Mouse (Mus musculus) spleen, adult 2 months (tissue): ENCODE results near the gene Leap2. TPM values are rescaled to one million over a fixed set of nuclear protein-coding genes. Genes with fewer than 3 reads are reported as not detected.

Source experiments
- DNase-seq, 2 experiments: peaks; one replicate each; pipeline versions ENCODE4 v3.0.0 to v3.0.0-alpha.2; 2012 to 2021; ENCODE audit warnings: low spot score in 2 of 2, low read depth in 1 of 2
- H3K27ac ChIP-seq: fragments of 200-500 bp; 2 replicates; pipeline ENCODE4 v1.5.1; 2012; ENCODE audit warnings: low read length, inconsistent platforms; ENCODE audit not compliant: insufficient read depth
- H3K27me3 ChIP-seq: fragments of 200-500 bp; 2 replicates; pipeline ENCODE4 v1.6.1; 2012; ENCODE audit warnings: mild to moderate bottlenecking, moderate library complexity, low read length, inconsistent platforms; ENCODE audit not compliant: control insufficient read depth, insufficient read depth
- H3K36me3 ChIP-seq: fragments of 200-500 bp; 2 replicates; pipeline ENCODE4 v1.6.1; 2012; ENCODE audit warnings: mild to moderate bottlenecking, low read length, inconsistent platforms; ENCODE audit not compliant: control insufficient read depth, insufficient read depth
- H3K4me1 ChIP-seq: fragments of 200-500 bp; 2 replicates; pipeline ENCODE4 v1.6.1; 2011; ENCODE audit warnings: inconsistent platforms; ENCODE audit not compliant: control insufficient read depth, insufficient read depth, insufficient read length
- H3K4me3 ChIP-seq: fragments of 200-500 bp; 2 replicates; pipeline ENCODE4 v1.5.1; 2011; ENCODE audit warnings: mild to moderate bottlenecking, inconsistent platforms; ENCODE audit not compliant: insufficient read depth, insufficient read length; ENCODE audit errors: extremely low read depth
- CTCF ChIP-seq: fragments of 200-500 bp; IDR thresholded peaks from 2 replicates; pipeline ENCODE4 v1.5.1; 2011; ENCODE audit warnings: mild to moderate bottlenecking, inconsistent platforms; ENCODE audit not compliant: insufficient read depth, insufficient read length, insufficient replicate concordance; ENCODE audit errors: extremely low read depth
- POLR2A ChIP-seq: fragments of 200-500 bp; IDR thresholded peaks from 2 replicates; pipeline ENCODE4 v1.6.1; 2011; ENCODE audit warnings: low read depth, low read length, inconsistent platforms
- WGBS: fragments of 180-500 bp; shearing (Covaris S2); methylation state at CpG from one replicate; pipeline ENCODE4 v1.1.7; 2018; 5-methylcytosine and 5-hydroxymethylcytosine counted together
- polyA plus RNA-seq: library from polyadenylated mRNA; depleted of rRNA; stranded (reverse); fragments of >200 nt; gene quantifications from 2 replicates; pipeline ENCODE4 v1.2.3, GENCODE M21; 2012; rRNA removed

The Leap2 gene
- not detected in 2 replicates for polyA plus RNA-seq

DNA sequence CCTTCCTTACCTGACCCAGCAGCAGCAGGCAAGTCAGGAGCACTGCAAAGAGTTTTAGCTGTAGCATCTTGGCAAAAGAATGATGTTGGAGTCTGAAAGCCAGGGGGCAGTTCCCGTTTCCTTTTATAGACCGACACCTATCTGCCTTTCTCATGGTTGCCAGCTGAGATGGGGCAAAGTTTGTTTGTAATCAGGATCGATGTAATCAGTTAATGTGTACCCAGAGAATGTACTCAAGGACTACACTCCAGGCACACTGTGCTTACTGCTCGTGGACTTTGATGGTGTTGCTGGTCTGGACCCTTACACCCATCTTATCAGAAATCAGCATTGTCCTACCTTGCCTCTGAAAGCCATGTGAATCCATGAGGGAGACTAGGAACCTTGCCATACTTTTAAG lies at the start of gene Leap2:
TSS of gene Leap2 (minus strand) at position 135 of the 400 bp plus-strand sequence.
- Histone ChIP-seq H3K4me3 (no peak within 1 kb of the TSS), H3K27ac (no peak within 1 kb of the TSS), H3K4me1 (no peaks in the 10 kb centered on the region), H3K36me3 (peaks cover 4% of the 10 kb centered on the region), H3K27me3 (no peaks in the 10 kb centered on the region)
- no peak for DNase-seq
- TF ChIP-seq CTCF = no peak
- TF ChIP-seq POLR2A = no peak
- 87% methylated on average over 4 of the region's 4 CpGs for WGBS

DNA sequence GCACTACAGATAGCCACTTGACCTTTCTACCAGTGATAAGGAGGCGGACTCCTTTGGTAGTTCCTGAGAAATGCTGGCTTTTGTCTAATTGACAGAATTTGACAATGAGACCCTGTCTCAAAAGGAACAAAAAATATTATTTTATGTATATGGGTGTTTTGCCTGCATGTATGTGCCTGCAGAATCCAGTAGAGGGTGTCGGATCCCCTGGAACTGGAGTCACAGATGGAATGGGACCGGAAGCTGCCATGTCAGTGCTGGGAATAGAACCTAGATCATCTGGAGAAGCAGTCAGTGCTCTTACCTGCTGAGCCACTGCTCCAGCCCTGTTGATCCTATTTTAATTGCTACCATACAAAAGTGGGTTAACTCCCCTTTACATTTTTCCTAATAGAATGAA lies 49.7 kb upstream of the Leap2 start:
- H3K27ac ChIP-seq = no peak overlapping the region
- no peak for DNase-seq
- H3K27me3 ChIP-seq = peaks cover 4% of the 10 kb centered on the region; the same call in 1 of the 2 replicates
- WGBS = 86% methylated on average over 3 of the region's 3 CpGs
- no peaks in the 10 kb centered on the region for H3K4me1 ChIP-seq
- no peaks in the 10 kb centered on the region for H3K36me3 ChIP-seq
- no peak overlapping the region for H3K4me3 ChIP-seq
- TF ChIP-seq POLR2A = no peak

DNA sequence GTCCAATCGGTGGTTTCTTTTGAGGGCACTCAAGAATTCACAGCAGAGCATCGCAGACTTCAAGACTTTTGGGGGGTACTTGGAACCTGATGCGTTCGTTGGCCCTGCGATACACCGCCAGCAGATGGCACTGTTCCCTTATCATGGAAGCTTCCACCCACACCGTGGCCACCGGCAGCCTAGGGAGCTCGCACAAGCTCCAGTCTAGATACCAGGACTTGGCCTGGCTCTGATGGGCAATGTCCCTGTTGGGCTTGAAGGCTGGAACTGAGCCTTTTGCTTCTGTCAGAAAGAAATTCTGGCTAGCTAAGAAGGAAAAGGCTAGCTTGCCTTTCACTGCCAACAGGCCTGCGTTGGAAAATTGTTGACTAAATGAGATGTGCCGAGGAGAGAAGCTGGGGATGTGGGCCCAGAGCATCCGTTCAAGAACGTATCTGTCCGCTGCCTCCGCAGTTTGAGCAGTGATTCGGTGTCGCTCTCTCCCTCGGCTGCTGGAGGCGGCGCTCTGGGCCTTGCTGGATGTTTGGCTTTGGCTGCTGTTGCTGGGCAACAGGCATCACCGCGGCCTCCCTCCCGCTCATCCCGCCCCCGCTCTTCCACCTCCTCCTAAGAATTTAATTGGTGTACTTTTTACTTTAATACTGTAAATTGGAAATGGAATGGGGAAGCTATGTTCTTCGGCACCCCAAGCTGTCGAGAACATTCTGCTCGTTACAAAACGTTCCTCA lies 47.2 kb upstream of the Leap2 start, which contains the start of gene Gm9837:
TSS of gene Gm9837 (minus strand) at position 512 of the 728 bp plus-strand sequence.
- no peaks in the 10 kb centered on the region for H3K4me1 ChIP-seq

DNA sequence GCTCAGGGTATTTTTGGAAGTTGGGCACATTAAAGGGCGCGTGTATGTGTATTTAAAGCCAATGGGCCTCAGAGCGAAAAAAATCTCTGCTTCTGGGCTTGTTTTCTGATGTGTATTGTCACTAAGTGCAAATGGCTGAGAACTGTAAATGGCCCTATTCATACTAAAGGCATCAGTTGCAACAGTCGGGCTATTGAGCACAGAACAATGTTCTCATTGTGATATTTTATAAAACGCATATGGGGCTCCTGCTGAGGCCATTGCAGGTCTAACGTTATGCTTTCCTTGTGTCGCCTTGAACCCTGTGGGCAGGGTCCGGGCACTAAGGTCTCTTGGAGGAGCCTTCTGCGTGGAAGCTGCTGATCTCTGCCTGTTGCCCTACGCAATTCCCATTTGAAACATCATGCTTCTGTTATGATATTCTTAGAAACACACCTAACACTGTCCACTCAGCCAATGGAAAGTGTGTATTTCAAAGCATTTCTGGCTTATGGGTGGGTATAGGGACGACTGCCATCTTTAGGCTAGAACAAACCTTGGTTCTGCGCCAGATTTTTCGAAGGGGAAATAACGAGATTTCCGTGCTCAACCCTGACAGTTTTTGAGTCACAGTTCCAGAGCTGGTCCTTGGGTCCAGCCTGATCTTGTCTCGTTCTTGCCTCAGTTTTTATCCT lies 46.5 kb upstream of the Leap2 start:
- WGBS = 42% methylated on average over 16 of the region's 16 CpGs
- Histone ChIP-seq H3K4me3 (no peak overlapping the region), H3K27ac (no peak overlapping the region), H3K36me3 (no peaks in the 10 kb centered on the region), H3K27me3 (peaks cover 4% of the 10 kb centered on the region), H3K4me1 (no peaks in the 10 kb centered on the region)
- TF ChIP-seq POLR2A = no peak
- TF ChIP-seq CTCF = no peak
- no peak for DNase-seq

More for the DNA sequence above, 47.2 kb upstream of the Leap2 start, which contains the start of gene Gm9837:
- Histone ChIP-seq H3K36me3 (no peaks in the 10 kb centered on the region), H3K27ac (no peak within 1 kb of the TSS), H3K27me3 (peaks cover 4% of the 10 kb centered on the region), H3K4me3 (no peak within 1 kb of the TSS)
- WGBS = 10% methylated on average over 29 of the region's 29 CpGs
- TF ChIP-seq POLR2A (no peak), CTCF (peak; percentile 89; the same call in 1 of the 2 replicates)
- DNase-seq = peak; percentile 47 to 76

DNA sequence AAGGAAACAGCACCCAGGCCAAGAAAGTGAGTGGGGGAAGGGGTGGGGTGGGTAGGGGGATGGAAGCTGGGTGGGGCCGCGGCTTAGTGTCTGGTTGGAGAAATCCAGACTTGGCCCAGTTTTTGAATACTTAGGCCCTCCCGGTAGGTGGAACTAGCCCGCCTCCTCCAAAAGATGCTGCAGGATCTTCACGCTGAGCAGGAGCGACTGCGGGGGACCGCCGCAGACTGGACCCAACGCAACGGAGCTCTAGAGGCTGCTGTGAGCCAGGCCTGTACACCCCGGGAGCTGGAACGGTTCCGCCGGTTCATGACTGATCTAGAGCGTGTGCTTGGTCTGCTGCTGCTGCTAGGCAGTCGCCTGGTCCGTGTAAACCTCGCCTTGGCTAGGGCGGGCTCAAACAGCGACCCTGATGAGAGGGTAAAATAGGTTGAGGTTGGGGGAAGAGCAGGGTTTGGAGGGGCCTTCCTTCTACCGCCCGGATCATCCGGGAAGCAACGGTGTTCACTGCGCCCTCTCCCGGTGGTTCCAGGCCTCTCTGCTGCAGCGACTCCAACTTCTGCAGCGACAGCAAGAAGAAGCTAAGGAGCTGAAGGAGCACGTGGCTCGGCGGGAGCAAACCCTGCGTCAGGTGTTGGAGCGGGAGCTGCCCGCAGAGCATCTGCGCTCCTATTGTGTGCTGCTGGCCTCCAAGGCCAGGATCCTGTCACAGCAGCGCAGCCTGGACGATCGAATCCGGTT lies 43.4 kb upstream of the Leap2 start:
- 28% methylated on average over 40 of the region's 40 CpGs for WGBS
- TF ChIP-seq CTCF = 0 out of 2 replicates have a peak, but pooled peaks have one; percentile 51
- no peak for TF ChIP-seq POLR2A
- DNase-seq = peak in 1 of 2 experiments; percentile 12

DNA sequence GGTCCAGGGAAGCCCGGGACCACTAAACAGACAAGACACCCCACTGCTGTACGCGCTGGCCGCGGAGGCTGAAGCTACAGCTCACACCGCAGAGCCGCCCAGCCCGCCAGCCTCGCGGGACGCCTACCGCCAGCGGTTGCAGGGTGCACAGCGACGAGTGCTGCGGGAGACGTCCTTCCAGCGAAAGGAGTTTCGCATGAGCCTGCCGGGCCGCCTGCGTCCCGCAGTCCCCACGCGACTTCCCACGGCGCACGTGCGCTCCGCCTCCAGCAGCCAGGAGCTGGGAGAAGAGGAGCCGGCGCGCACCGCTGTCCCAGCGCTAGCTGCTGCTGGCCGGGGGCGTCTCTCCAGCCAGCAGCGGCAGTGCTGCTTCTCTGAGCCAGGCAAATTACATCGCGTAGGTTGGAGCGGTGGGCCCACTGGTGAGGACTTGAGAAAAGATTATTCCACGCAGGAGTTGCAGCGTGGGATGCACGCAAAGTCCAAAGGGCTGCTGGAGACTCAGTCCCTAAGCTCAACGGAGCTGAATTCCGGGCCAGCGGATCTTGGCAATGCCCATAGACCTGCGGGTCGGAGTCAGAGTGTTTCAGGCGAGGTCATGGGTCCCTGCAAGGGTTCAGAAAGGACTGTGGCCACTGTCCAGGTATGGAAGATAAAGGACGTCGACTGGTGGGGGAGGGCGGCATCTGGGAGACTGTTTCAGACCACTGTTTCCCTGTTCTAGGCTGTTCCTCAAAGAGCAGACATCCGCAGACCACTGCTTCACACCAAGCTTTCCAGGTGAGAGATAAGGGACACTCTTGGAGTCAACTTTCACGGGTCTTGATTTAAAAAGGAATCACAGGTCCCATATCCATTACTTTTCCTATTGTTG lies 40.8 kb upstream of the Leap2 start:
- DNase-seq = no peak
- 13% methylated on average over 55 of the region's 55 CpGs for WGBS

More for the DNA sequence above, 43.4 kb upstream of the Leap2 start:
- H3K36me3 ChIP-seq = no peaks in the 10 kb centered on the region
- peaks cover 16% of the 10 kb centered on the region for H3K27me3 ChIP-seq
- H3K4me1 ChIP-seq = 0 out of 2 replicates have a peak, but pooled peaks cover 3% of the 10 kb centered on the region
- H3K27ac ChIP-seq = no peak overlapping the region
- H3K4me3 ChIP-seq = no peak overlapping the region

More for the DNA sequence above, 40.8 kb upstream of the Leap2 start:
- H3K4me3 ChIP-seq = no peak overlapping the region
- no peaks in the 10 kb centered on the region for H3K36me3 ChIP-seq
- no peak for TF ChIP-seq POLR2A
- no peak for TF ChIP-seq CTCF
- 0 out of 2 replicates have a peak, but pooled peaks cover 3% of the 10 kb centered on the region for H3K4me1 ChIP-seq
- no peak overlapping the region for H3K27ac ChIP-seq
- H3K27me3 ChIP-seq = peaks cover 13% of the 10 kb centered on the region
